Mouse (Mus musculus) lung, postnatal 36 days (tissue): ENCODE measurements at regions not wholly inside any gene's neighbourhood (a gene's known extent, or its start where the extent isn't known, plus 50 kb on each side); places are given as distances from the start of the nearest gene placed in this dataset.
A peak's percentile ranks its signal among the peaks of the same experiment; 100 is the strongest.

Experiments used
- DNase-seq: peaks from one replicate; pipeline ENCODE4 v3.0.0; 2022; ENCODE audit warnings: mixed read lengths

GRCm38 (mm10) chr13:25857569-25857968 lies 587.3 kb upstream of the Nrsn1 start:
- DNase-seq = peak; percentile 65

DNA sequence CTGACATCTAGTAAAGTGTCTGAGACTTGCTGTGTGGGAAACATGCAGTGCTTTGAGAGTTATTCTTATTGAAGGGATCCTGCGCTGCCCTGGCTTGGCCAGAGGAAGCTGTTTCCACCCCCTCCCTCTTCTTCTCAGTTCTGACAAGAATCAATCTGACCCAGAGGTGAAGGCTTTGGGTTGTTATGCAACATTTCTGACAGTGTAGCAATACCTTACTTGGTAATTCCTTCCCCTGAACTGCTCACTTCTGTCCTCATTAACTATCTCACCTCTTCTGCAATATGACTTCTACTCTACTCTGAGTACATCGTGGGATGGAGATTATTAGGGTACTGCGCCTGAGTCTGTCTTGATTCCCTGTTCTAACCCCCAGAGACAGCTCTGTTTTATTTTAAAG lies 586.8 kb upstream of the Nrsn1 start:
- DNase-seq = peak; percentile 57

DNA sequence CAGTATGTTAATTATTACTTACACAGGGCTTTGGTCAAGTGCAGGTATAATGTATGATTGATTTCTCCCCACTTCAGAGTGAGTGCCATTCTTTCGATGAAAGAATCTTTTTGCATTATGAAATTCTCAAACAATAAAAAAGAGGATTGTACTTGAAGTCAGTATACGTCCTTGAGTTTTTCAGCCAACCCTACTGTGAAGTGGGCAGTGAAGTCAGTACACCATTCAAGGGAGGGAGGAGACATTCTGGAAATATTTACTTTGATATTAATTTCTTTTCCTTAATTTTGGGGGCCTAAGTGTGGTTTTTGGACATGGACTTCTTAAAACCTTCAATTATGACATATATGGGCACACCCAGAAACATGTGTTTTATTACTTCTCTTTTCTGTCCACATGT lies 586.2 kb upstream of the Nrsn1 start:
- peak; percentile 0 for DNase-seq

GRCm38 (mm10) chr13:25848156-25848555 lies 577.9 kb upstream of the Nrsn1 start:
- no peak for DNase-seq

GRCm38 (mm10) chr13:25838237-25838636 lies 567.9 kb upstream of the Nrsn1 start:
- no peak for DNase-seq

DNA sequence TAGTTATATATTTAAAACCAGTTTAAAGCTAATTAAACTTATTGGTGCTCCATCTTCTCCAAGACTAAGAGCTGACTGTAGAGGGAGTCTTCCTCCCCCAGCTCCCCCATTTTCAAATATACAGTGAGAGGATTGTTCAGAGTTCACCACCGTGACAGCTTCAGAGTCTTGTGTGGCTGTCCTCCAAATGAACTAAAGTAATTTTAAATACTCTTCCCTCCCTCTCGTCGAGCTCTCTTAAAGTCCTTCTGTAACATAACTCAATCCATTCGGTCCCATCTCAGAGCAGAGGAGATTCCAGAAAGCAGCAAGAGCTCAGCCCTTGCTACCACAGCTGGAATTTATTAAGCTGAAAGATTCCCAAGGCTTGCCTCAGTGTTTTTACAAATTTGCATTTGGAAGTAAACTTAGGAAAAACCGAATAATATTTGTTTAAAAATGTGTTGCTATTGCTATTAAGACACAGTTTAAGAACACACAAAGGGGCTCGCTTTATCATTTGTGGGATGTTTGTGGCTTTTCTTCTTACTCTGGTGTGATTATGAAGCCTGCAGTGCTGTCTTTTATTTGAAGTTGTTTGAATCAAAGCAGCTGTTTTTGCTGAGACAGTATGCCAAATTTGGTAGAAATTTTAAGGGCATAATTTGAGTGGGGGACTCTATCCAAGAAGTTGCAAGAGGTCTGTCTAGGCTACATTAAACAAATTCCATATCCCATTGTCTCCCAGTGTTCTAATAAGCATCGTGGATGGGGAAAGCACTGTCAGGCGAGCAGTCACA lies 559.0 kb upstream of the Nrsn1 start:
- DNase-seq = no peak

- no peak for DNase-seq
Measured at GRCm38 (mm10) chr13:25808564-25809253, 538.4 kb upstream of the Nrsn1 start.

DNA sequence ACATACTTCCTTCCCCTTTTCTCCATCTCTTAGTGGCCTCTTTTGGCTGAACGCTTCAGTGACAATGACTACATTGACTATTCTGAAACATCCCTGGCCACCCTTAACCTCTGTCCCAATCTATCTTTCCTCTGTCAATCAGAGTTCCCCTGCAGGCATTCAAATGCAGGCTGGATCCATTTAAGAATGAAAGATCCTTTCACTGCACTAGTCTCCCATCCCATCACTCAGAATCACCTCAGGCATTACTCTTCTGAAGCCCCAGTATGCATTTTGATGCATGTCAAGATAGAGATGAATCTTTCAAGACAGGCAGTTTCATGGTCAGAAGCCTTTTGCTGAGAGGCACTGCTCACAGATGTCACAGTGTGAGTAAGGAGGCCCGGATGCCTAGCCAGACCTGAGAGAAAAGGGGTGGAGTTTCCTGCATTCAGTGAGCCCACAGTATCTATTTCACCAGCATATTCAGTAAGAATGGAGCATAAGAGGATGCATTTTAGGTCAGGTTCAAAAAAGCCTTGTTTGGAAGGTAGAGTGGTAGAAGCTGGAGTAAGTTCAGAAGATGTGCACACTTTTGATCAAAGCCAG lies 523.0 kb upstream of the Nrsn1 start:
- no peak for DNase-seq

- DNase-seq = peak; percentile 2
Measured at GRCm38 (mm10) chr13:25781161-25781560, 510.9 kb upstream of the Nrsn1 start.

DNA sequence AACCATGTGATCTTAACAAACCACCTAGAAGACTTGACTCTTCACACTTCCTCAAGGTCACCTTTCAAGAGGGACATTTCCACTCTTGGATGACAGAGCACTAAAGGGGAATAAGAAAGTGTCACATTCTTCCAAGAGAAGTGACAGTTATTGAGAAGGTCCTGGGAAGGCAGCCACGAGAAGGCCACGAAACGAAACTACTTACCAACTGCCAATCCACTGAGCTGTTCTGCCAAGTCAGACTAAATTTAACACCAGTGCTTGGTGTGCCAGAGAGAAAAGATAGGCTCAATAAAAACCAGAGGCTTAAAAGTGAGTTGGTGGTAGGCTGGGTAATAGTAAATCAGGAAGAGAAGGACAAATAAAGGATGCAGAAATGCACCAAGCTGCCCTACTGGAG lies 507.4 kb upstream of the Nrsn1 start:
- DNase-seq = no peak

GRCm38 (mm10) chr13:25774586-25775182 lies 504.4 kb upstream of the Nrsn1 start:
- DNase-seq = no peak

DNA sequence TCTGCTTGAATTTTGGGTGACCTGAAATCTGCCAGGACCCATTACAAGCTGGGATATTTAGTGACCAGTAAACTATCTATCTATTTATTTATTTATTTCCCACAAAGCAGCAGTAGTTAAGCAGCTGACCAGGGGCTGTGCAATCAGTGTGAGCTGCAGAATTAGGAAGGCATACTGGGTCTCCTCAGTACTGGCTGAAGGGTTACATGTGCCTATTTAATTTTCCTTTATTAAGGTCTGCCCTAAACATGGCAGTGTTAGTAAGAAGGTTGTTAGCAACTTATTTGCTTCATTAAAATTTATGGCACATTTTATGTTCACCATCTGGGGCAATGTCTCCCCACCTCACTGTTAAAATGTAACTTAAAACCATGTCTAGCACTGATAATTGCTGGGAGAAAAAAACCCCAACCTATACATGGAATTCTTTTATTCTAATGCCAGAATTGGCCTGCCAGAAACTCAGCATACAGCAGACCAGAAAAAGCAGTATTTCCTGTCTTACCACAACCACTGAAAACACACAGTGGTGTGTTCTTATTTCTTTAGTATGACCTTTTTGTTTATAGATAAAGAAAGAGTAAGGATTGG lies 484.3 kb upstream of the Nrsn1 start:
- no peak for DNase-seq

GRCm38 (mm10) chr13:25751409-25751777 lies 481.1 kb upstream of the Nrsn1 start:
- no peak for DNase-seq

DNA sequence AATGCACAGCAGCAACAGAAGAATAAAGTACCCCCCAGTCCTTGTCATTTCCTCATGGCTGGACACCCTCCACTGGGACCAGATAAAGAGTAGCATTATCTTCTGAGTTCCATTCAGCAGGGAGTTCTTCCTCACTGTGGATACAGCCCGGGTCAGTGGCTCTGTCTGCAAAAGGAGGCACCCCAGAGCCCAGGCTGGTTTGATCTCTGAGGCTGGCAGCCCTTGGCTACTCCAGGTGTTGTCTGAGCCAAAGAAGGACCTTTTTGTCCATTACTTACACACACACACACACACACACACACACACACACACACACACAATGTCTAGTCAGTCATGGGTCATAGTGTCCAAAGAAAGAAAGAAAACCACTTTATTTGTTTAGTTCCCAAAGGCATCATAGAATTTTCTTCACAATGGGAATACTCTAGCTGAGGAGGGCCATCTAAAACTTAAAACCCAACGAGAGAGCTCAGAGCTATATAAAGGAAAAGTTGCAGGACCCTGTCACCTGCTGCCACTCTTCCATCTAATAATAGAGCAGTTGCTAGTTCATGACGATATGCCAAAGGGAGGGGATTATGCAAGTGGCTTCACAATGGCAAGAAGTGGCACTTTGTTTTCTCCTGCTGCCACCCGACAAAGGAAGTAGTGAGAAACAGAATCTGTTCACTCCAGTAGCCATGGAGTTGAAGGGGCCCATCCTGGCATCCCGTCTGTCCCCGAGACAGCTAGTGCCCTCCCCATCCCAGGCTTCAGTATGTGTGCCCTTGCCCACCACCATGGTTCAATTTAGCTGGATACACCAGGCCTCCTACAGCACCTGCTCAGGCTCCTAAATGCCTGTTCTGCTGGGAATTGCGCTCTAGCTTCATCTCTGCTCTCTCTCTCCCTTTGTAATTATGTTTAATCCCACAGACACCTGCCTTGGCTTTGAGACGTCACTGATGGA lies 480.4 kb upstream of the Nrsn1 start:
- DNase-seq = no peak

GRCm38 (mm10) chr13:25738601-25739000 lies 468.3 kb upstream of the Nrsn1 start:
- no peak for DNase-seq

GRCm38 (mm10) chr13:25729327-25729892 lies 459.1 kb upstream of the Nrsn1 start:
- DNase-seq = no peak

DNA sequence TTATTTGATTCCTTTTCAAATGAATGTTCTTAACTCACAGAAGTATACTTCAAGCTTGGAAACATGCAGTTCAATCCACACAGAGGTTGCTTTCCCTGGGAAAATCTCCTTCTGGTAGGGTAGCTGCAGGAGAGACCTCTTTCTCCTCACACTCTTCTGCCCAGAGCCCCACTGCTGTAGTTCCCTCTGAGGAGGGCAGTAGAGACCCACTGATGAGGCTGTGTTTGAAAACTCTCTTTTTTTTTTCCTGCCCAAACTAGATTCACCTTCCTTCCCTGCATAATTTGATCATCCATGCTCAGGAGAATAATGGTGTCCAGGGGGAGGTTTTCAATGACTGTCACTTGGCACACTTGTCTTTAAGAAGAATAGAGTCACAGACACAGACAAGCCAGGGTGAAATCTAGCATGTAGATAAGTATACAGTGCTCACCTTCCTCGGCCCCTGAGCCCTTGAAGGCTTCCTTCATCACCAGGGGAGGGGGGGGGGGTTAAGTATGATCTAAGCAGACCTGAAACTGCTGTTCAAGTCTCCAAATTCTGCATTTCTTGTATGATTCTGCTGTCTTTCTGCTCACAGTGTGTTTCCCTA lies 457.3 kb upstream of the Nrsn1 start:
- DNase-seq = no peak

DNA sequence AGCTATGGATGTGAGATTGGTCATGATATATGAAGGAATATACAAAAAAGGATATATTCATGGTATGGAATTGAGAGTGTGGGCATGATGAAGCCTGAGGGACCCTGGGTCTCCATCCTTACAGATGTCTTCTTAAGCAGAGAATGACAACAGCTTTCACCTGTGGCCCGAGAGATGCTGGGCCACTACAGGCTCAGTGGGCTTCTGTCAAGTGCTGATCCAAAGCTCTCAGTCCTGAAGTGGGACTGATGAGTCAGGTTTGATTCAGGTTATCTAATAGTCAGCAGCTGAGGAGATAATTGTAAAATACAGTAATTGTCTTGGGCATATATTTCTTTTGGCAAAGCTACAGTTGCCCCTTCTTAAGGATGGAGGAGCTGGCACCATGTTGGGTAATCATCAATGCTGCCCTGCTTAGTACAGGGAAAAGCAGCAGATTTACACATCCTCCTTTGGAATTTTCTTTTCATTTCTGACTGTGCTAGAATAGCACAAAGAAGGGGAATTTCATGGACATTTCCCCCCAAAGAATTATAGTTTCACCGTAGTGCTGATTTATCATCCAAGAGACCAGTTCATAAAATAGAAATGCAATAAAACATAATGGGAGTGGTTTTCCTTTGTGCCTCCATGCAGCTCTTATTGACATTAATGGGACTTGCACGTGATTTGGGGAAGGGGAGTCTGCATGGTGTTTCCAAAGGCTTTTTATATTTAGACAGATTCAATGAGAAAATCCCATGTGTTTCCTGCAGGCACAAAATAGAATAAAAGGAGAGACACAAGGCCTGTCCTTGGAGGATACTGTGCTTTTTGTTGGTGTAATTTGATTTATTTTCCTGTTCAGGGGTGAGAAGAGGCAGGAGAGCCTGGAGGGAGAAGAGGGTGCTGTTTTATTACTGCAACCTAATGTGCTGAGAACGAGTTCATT lies 452.6 kb upstream of the Nrsn1 start:
- DNase-seq = no peak

- no peak for DNase-seq
Measured at GRCm38 (mm10) chr13:25700965-25701364, 430.7 kb upstream of the Nrsn1 start.

GRCm38 (mm10) chr13:25695956-25696355 lies 425.7 kb upstream of the Nrsn1 start:
- DNase-seq = no peak
